8 mouse cellular contexts compared by ENCODE assay signal in genomic region chr19:8774086-8774835, GRCm38 (mm10). TPM values are rescaled to one million over a fixed set of nuclear protein-coding genes. Genes with fewer than 3 reads are reported as not detected.
DNase-seq lines count a peak whose midpoint lies in the region; ATAC-seq lines count a peak whose summit lies in the region.

TSS of gene Tmem179b (minus strand) at chr19:8774467.

- DNase-seq in ZHBTc4 (ENCODE audit: low read depth, low spot score), result peak; percentile 97
- peak; percentile 91 to 92 for DNase-seq in gastrocnemius, adult 8-10 months (ENCODE audit: low spot score in 2 of 2)
- peak; percentile 99 for DNase-seq in induced T-regulatory cell, adult 2 months (ENCODE audit: low read depth)
- DNase-seq in left cerebral cortex, adult 9 months (ENCODE audit: low spot score in 2 of 2), result peak; percentile 86 to 96
- peak; percentile 95 for DNase-seq in right cerebral cortex, postnatal 14 days
- DNase-seq in urinary bladder, postnatal 36 days (ENCODE audit: low spot score in 2 of 2), result peak; percentile 95 to 97

- ATAC-seq in common myeloid progenitor, adult 5-6 weeks (replicated peaks; ENCODE audit: low read depth, poor library complexity, severe bottlenecking), result peak; percentile 80
- peak; percentile 84 for ATAC-seq in megakaryocyte progenitor cell, adult 5-6 weeks (replicated peaks; ENCODE audit: poor library complexity)

RNA-seq across cellular contexts. Expression of gene Tmem179b, which starts in this region (rescaled TPM):
- 57.4 and 60.0 TPM in 2 replicates for total RNA-seq in common myeloid progenitor, adult 5-6 weeks (2017)
- 10 to 100 TPM in 1 of 4 experiments, 1 to 10 TPM in 3; 6.9 to 10.3 (median 8.8) TPM for total RNA-seq in gastrocnemius, adult 8-10 months (2022)
- 109 and 124 TPM in 2 replicates for total RNA-seq in megakaryocyte progenitor cell, adult 5-6 weeks (2015)
- total RNA-seq in megakaryocyte progenitor cell, adult 5-6 weeks (2017), result 73.9 and 87.1 TPM in 2 replicates

Comparison
In these comparisons a context has a peak if more than half of its experiments do, and no peak if none do; other contexts are left out.
1. Peak in every context shown above with its lines: DNase-seq and ATAC-seq.